Mouse (Mus musculus): ENCODE data around the gene Cnpy1. TPM values are rescaled to one million over a fixed set of nuclear protein-coding genes. Genes with fewer than 3 reads are reported as not detected.

Cnpy1 gene
- total and polyA plus RNA-seq, 3 experiments, result not detected

DNA sequence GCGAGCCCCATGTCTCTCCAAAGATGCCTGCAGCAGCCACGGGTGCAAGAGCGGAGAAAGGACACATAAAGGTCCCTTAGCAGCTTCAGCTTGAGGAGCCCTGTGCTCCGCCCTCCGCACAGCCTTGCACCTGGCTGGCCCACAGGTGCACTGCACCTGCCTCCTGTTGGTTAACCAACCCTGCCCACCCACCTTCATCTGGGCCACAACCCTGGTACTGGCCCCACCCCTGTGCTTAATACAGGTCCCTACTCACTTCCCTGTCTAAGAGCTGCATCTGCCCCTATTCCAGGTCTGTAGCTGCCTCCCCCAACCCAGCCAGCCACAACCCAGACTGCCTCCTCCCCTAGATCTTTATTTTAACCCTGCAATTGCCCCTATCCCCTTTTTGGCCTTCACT lies 16.5 kb upstream of the Cnpy1 start:
- H3K79me2 ChIP-seq (replicated peaks; ENCODE audit: control insufficient read depth, insufficient read depth, low read length), result no peaks in the 10 kb centered on the region
- DNase-seq, result no peak
- no peaks in the 10 kb centered on the region for H3K36me3 ChIP-seq (ENCODE audit: control insufficient read depth, insufficient read depth, low read length)
- H3K4me3 ChIP-seq, result no peak overlapping the region
- 77% methylated on average over 5 of the region's 5 CpGs for WGBS
- no peaks in the 10 kb centered on the region for H3K4me1 ChIP-seq (ENCODE audit: control insufficient read depth, insufficient read depth, low read length)
- no peaks in the 10 kb centered on the region for H3K27me3 ChIP-seq (ENCODE audit: control insufficient read depth, insufficient read depth, low read length)
- no peak overlapping the region for H3K9ac ChIP-seq (ENCODE audit: low read depth, low read length)
- intact Hi-C loops (cut with DNase I), result no loop called here
- TF ChIP-seq EP300 (IDR thresholded peaks at IDR 0.05; ENCODE audit: insufficient read depth, low read depth, low read length), result no peak
- TF ChIP-seq CTCF (IDR thresholded peaks at IDR 0.05), result no peak
- no peak for TF ChIP-seq POLR2A (IDR thresholded peaks at IDR 0.05; ENCODE audit: insufficient read depth, low read depth, low read length)
- H3K27ac ChIP-seq, result no peak overlapping the region

DNA sequence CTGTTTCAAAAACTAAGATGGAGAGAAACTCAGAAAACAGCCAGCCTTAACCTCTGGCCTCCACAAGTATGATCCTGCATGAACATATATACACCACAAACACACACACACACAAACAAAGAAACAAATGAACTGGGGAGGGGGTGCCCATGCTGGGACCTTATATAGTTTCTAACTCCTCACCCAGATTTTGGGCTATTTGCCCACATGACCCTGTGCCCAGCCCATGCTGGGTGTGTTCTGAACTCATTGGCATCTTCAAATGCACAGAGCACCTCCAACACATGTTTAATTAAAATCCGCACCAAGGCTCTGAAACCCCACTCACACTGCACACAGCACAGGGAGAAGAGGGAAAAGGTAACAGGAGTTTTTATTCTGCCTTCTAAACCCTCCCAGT lies 14.3 kb upstream of the Cnpy1 start:
- intact Hi-C loops (cut with DNase I), result no loop called here

DNA sequence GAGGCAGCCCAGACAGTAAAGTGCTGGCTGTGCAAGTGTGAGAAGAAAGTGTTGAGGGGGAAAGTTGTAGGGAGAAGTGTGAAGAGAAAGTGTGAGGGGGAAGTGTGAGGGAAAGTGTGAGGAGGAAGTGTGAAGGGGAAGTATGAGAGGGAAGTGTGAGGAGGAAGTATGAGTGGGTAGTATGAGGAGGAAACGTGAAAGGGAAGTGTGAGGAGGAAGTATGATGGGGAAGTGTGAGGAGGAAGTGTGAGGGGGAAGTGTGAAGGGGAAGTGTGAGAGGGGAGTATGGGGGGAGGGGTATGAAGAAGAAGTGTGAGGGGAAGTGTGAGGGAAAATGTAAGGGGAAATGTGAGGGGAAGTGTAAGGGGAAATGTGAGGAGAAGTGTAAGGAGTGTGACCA lies 13.8 kb upstream of the Cnpy1 start:
- WGBS, result 15% methylated on average over 1 of the region's 1 CpGs
- no peak overlapping the region for H3K4me3 ChIP-seq
- H3K36me3 ChIP-seq (ENCODE audit: control insufficient read depth, insufficient read depth, low read length), result no peaks in the 10 kb centered on the region
- H3K27me3 ChIP-seq (ENCODE audit: control insufficient read depth, insufficient read depth, low read length), result no peaks in the 10 kb centered on the region
- intact Hi-C loops (cut with DNase I), result no loop called here
- DNase-seq, result no peak
- no peak overlapping the region for H3K9ac ChIP-seq (ENCODE audit: low read depth, low read length)
- no peaks in the 10 kb centered on the region for H3K4me1 ChIP-seq (ENCODE audit: control insufficient read depth, insufficient read depth, low read length)
- no peak overlapping the region for H3K27ac ChIP-seq
- no peaks in the 10 kb centered on the region for H3K79me2 ChIP-seq (replicated peaks; ENCODE audit: control insufficient read depth, insufficient read depth, low read length)
- TF ChIP-seq CTCF (IDR thresholded peaks at IDR 0.05) (no peak), EP300 (IDR thresholded peaks at IDR 0.05; ENCODE audit: insufficient read depth, low read depth, low read length) (no peak), POLR2A (IDR thresholded peaks at IDR 0.05; ENCODE audit: insufficient read depth, low read depth, low read length) (no peak)

More for the DNA sequence above, 14.3 kb upstream of the Cnpy1 start:
- DNase-seq, result no peak
- no peak for TF ChIP-seq POLR2A (IDR thresholded peaks at IDR 0.05; ENCODE audit: insufficient read depth, low read depth, low read length)
- TF ChIP-seq EP300 (IDR thresholded peaks at IDR 0.05; ENCODE audit: insufficient read depth, low read depth, low read length), result no peak
- TF ChIP-seq CTCF (IDR thresholded peaks at IDR 0.05), result no peak
- WGBS, result 94% methylated on average over 1 of the region's 1 CpGs
- H3K36me3 ChIP-seq (ENCODE audit: control insufficient read depth, insufficient read depth, low read length), result no peaks in the 10 kb centered on the region
- no peak overlapping the region for H3K4me3 ChIP-seq
- no peaks in the 10 kb centered on the region for H3K4me1 ChIP-seq (ENCODE audit: control insufficient read depth, insufficient read depth, low read length)
- no peak overlapping the region for H3K9ac ChIP-seq (ENCODE audit: low read depth, low read length)
- H3K27me3 ChIP-seq (ENCODE audit: control insufficient read depth, insufficient read depth, low read length), result no peaks in the 10 kb centered on the region
- H3K79me2 ChIP-seq (replicated peaks; ENCODE audit: control insufficient read depth, insufficient read depth, low read length), result no peaks in the 10 kb centered on the region
- no peak overlapping the region for H3K27ac ChIP-seq

- intact Hi-C loops (cut with DNase I), result no loop called here
- H3K36me3 ChIP-seq (ENCODE audit: control insufficient read depth, insufficient read depth, low read length), result no peaks in the 10 kb centered on the region
- WGBS, result 76% methylated on average over 4 of the region's 4 CpGs
- no peaks in the 10 kb centered on the region for H3K4me1 ChIP-seq (ENCODE audit: control insufficient read depth, insufficient read depth, low read length)
- H3K4me3 ChIP-seq, result no peak overlapping the region
- no peak overlapping the region for H3K27ac ChIP-seq
- no peak overlapping the region for H3K9ac ChIP-seq (ENCODE audit: low read depth, low read length)
- DNase-seq, result no peak
- TF ChIP-seq POLR2A (IDR thresholded peaks at IDR 0.05; ENCODE audit: insufficient read depth, low read depth, low read length), result no peak
- no peak for TF ChIP-seq CTCF (IDR thresholded peaks at IDR 0.05)
- TF ChIP-seq EP300 (IDR thresholded peaks at IDR 0.05; ENCODE audit: insufficient read depth, low read depth, low read length), result no peak
- H3K79me2 ChIP-seq (replicated peaks; ENCODE audit: control insufficient read depth, insufficient read depth, low read length), result no peaks in the 10 kb centered on the region
- no peaks in the 10 kb centered on the region for H3K27me3 ChIP-seq (ENCODE audit: control insufficient read depth, insufficient read depth, low read length)
These were observed 12.2 kb upstream of the Cnpy1 start for GRCm38 (mm10) chr5:28257816-28258215.

DNA sequence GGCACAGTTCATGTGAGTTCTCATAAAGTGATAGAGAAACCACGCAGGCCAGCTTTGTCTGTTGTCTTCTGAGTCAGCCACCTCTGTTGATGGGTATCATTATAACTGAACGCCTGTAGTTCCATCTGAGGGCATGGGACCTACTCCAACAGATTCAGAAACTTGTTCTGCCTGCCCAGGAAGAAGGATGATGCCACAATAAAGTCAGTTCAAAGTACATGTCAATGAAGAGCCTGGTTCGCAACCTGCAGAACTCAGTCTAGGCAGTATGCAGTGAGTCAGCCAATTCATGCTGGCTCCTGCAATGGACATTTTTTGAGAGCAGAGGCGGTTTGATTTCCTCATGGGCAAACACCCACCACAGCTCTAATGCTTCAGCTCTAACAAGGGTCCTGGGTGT lies 7.4 kb upstream of the Cnpy1 start:
- H3K36me3 ChIP-seq (ENCODE audit: control insufficient read depth, insufficient read depth, low read length), result no peaks in the 10 kb centered on the region
- no peaks in the 10 kb centered on the region for H3K79me2 ChIP-seq (replicated peaks; ENCODE audit: control insufficient read depth, insufficient read depth, low read length)
- no peak overlapping the region for H3K9ac ChIP-seq (ENCODE audit: low read depth, low read length)
- no peak overlapping the region for H3K4me3 ChIP-seq
- H3K4me1 ChIP-seq (ENCODE audit: control insufficient read depth, insufficient read depth, low read length), result no peaks in the 10 kb centered on the region
- no peaks in the 10 kb centered on the region for H3K27me3 ChIP-seq (ENCODE audit: control insufficient read depth, insufficient read depth, low read length)
- WGBS, result 73% methylated on average over 4 of the region's 4 CpGs
- intact Hi-C loops (cut with DNase I), result no loop called here
- TF ChIP-seq EP300 (IDR thresholded peaks at IDR 0.05; ENCODE audit: insufficient read depth, low read depth, low read length) (no peak), CTCF (IDR thresholded peaks at IDR 0.05) (no peak), POLR2A (IDR thresholded peaks at IDR 0.05; ENCODE audit: insufficient read depth, low read depth, low read length) (no peak)
- H3K27ac ChIP-seq, result no peak overlapping the region
- DNase-seq, result no peak

DNA sequence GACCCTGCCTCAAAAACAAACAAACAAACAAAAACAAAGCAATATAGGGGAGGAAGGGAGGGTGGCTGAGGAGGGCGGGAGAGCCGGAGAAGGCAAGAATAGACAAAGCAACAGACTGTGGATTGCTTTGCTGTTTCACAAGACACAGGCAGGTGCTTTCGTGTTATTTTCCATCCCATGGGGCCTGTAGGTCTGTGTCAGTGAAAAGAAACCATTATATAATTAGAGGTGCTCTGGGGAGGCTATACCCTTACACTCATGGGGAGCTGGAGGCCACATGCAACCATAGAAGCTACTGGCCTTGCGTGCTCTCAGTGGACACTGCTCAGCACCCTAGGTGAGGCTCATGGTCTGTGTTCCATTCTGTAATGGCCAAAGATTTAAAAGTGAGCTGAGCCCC lies 6.7 kb upstream of the Cnpy1 start:
- H3K36me3 ChIP-seq (ENCODE audit: control insufficient read depth, insufficient read depth, low read length), result no peaks in the 10 kb centered on the region
- no peaks in the 10 kb centered on the region for H3K79me2 ChIP-seq (replicated peaks; ENCODE audit: control insufficient read depth, insufficient read depth, low read length)
- no peak for TF ChIP-seq CTCF (IDR thresholded peaks at IDR 0.05)
- no peak for TF ChIP-seq POLR2A (IDR thresholded peaks at IDR 0.05; ENCODE audit: insufficient read depth, low read depth, low read length)
- no peak for TF ChIP-seq EP300 (IDR thresholded peaks at IDR 0.05; ENCODE audit: insufficient read depth, low read depth, low read length)
- H3K9ac ChIP-seq (ENCODE audit: low read depth, low read length), result no peak overlapping the region
- intact Hi-C loops (cut with DNase I), result no loop called here
- H3K4me3 ChIP-seq, result no peak overlapping the region
- no peaks in the 10 kb centered on the region for H3K27me3 ChIP-seq (ENCODE audit: control insufficient read depth, insufficient read depth, low read length)
- WGBS, result 84% methylated on average over 4 of the region's 4 CpGs
- H3K27ac ChIP-seq, result no peak overlapping the region
- H3K4me1 ChIP-seq (ENCODE audit: control insufficient read depth, insufficient read depth, low read length), result no peaks in the 10 kb centered on the region
- DNase-seq, result no peak

All from heart, adult 2 months (tissue).